Mouse (Mus musculus) olfactory bulb, adult 2 months (tissue): ENCODE data around the gene Oit3.

Experiments used
- CTCF ChIP-seq: fragments of 200-500 bp; IDR thresholded peaks from 2 replicates; pipeline ENCODE4 v1.5.1; 2012; ENCODE audit warnings: low read depth, mild to moderate bottlenecking, low read length, moderate library complexity; ENCODE audit not compliant: insufficient read depth
- POLR2A ChIP-seq: fragments of 200-500 bp; IDR thresholded peaks from 2 replicates; pipeline ENCODE4 v1.6.1; 2012; ENCODE audit warnings: mild to moderate bottlenecking, low read depth, low read length, moderate library complexity; ENCODE audit not compliant: insufficient read depth

GRCm38 (mm10) chr10:59424453-59424852 is 17.1 kb downstream of the Oit3 start:
- no peak for TF ChIP-seq CTCF
- TF ChIP-seq POLR2A: no peak
